Mouse (Mus musculus): Measurements from ENCODE around the gene Gm20823. TPM values are rescaled to one million over a fixed set of nuclear protein-coding genes. Genes with fewer than 3 reads are reported as not detected.
"Not testable (repeated sequence)": the region's sequence is repeated elsewhere in the genome, so short reads cannot be mapped to it uniquely, and the experiment has no call there.

Gene Gm20823
- not detected in 2 replicates for polyA plus RNA-seq (2014; fragmentation: Nextera tagmentation; extraction: Ambion mirVana)

DNA sequence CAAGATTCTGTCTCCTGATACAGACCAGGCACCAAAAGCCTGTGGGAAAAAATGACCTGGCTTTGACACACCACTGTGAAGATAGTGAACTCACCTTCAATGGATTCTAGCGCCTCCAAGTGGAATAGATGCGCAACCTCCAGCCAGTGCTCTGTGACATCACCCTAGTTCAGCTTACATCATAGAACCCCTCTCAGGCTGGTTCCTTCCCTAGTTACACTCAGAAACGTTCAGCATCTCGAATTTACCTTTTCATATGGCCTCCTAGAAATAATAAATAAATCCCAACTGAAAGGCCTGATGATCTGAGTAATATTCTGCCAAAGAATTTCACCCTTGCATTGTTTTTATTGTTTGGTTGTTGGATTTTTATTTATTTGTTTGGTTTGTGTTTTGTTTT, at the start of gene Gm20823:
TSS of gene Gm20823 (minus strand) at position 101 of the 400 bp plus-strand sequence.
- ATAC-seq (replicated peaks; ENCODE audit: low FRiP score); H3K36me3 ChIP-seq (ENCODE audit: control insufficient read depth, insufficient read depth, low read length); H3K4me2 ChIP-seq (ENCODE audit: low read depth, low read length, severe bottlenecking); H3K4me3 ChIP-seq (ENCODE audit: low read depth, low read length); H3K27me3 ChIP-seq (ENCODE audit: control insufficient read depth, insufficient read depth, low read length); DNase-seq (ENCODE audit: low spot score); H3K4me1 ChIP-seq (replicated peaks; ENCODE audit: control insufficient read depth, insufficient read depth, low read length); H3K27ac ChIP-seq (ENCODE audit: low read depth, low read length); H3K9me3 ChIP-seq (ENCODE audit: control insufficient read depth, low read length); H3K9ac ChIP-seq (ENCODE audit: low read length): not testable (repeated sequence)
- no CpG with 5 or more reads among the region's 4 CpGs for WGBS

Data from forebrain, embryonic 11.5 days (tissue).